Mouse (Mus musculus): ENCODE results near the gene 4933424G06Rik. TPM values are rescaled to one million over a fixed set of nuclear protein-coding genes. Genes with fewer than 3 reads are reported as not detected.

Gene 4933424G06Rik
- polyA plus RNA-seq, 1 experiment = not detected

DNA sequence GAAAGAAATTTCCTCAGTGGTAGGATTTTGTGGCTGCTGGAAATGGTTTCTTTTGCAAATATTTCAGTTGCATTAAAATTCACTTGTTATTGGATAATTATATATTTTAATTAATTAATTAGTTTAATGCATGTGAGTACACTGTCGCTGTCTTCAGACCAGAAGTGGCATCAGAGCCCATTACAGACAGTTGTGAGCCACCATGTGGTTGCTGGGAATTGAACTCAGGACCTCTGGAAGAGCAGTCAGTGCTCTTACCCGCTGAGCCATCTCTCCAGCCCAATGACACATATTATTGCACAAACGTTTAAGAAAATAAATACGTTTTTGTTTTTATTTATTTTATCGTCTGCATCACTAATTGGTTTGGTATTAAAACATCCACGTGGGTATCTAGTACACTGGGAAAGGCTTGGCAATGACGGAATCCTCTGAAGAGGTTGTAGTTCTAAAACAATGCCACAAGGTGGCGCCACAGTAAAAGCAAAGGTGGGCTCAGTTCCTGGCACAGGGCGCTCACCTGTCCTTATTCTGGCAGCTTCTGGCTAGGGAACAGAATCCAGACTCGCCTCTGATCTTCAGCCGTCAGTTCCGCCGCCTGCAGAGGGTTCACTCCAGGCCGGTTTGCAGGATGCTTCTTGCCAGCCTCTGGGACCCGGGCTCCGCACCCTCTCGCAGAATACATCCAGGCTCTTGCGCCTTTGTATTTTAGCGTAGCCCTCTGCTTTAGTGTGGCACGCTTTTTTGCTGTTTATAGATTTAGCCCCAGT is 74.6 kb downstream of the 4933424G06Rik start:
- no peaks in the 10 kb centered on the region for H3K9me3 ChIP-seq (replicated peaks; ENCODE audit: control insufficient read depth, insufficient read depth, low read length, poor library complexity, severe bottlenecking)
- H3K9ac ChIP-seq (ENCODE audit: low read depth, poor library complexity, severe bottlenecking) = peak overlapping the region; percentile 22
- no peaks in the 10 kb centered on the region for H3K36me3 ChIP-seq (ENCODE audit: control insufficient read depth, insufficient read depth, low read length, poor library complexity, severe bottlenecking)
- TF ChIP-seq CTCF (IDR thresholded peaks at IDR 0.05; ENCODE audit: low read depth, low read length) (peak; percentile 81), EP300 (IDR thresholded peaks at IDR 0.05; ENCODE audit: insufficient read depth, low read depth, low read length) (no peak)
- H3K27me3 ChIP-seq (ENCODE audit: control insufficient read depth, insufficient read depth, low read length, poor library complexity, severe bottlenecking) = no peaks in the 10 kb centered on the region
- H3K4me1 ChIP-seq (ENCODE audit: control insufficient read depth, insufficient read depth, low read length) = no peaks in the 10 kb centered on the region
- H3K4me3 ChIP-seq (ENCODE audit: low read depth, low read length) = peak overlapping the region; percentile 41
- H3K27ac ChIP-seq (ENCODE audit: insufficient read depth, low read length) = no peak overlapping the region

DNA sequence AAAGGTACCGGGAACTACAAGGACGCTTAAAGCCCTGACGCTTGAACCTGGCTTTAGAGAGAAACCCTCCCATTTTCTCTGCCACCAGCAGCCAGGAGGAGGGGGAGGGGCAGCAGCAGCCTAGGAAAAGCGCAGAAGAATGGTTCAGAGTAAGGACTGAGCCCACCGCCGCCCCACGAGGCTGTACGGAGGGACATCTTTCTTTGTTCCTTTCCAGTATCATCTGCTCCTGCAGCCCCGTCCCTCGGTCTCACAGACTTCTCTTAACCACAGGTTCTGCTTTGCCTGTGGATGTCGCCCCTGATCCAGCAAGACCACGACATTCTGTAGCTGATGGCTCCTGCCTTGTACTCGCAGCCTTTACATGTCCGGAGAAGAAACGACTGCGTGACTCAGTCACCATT is 75.3 kb downstream of the 4933424G06Rik start:
- H3K36me3 ChIP-seq (ENCODE audit: control insufficient read depth, insufficient read depth, low read length, poor library complexity, severe bottlenecking) = no peaks in the 10 kb centered on the region
- peak overlapping the region; percentile 41 for H3K4me3 ChIP-seq (ENCODE audit: low read depth, low read length)
- H3K4me1 ChIP-seq (ENCODE audit: control insufficient read depth, insufficient read depth, low read length) = peaks cover 2% of the 10 kb centered on the region
- TF ChIP-seq POLR2A (IDR thresholded peaks at IDR 0.05; ENCODE audit: insufficient read depth, low read length) (no peak), EP300 (IDR thresholded peaks at IDR 0.05; ENCODE audit: insufficient read depth, low read depth, low read length) (no peak), CTCF (IDR thresholded peaks at IDR 0.05; ENCODE audit: low read depth, low read length) (peak; percentile 49)
- H3K27me3 ChIP-seq (ENCODE audit: control insufficient read depth, insufficient read depth, low read length, poor library complexity, severe bottlenecking) = no peaks in the 10 kb centered on the region
- H3K27ac ChIP-seq (ENCODE audit: insufficient read depth, low read length) = no peak overlapping the region
- no peaks in the 10 kb centered on the region for H3K9me3 ChIP-seq (replicated peaks; ENCODE audit: control insufficient read depth, insufficient read depth, low read length, poor library complexity, severe bottlenecking)
- H3K9ac ChIP-seq (ENCODE audit: low read depth, poor library complexity, severe bottlenecking) = peak overlapping the region; percentile 22

DNA sequence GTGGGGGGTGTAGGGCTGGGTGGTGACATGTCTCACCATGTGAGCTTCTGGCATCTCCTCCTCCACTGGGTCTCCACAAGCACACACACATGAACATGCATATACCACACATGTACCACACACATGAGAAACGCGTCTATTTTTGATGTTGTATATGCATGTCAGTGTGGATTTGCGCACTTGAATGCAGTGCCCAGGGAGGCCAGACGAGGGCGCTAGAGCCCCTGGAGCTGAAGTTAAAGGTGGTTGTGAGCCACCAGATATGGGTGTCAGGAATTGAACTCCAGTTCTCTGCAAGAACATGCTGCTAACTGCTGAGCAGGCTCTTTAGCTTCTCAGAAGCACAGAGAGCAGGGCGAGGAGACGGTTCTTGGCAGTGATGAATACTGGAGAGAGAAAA is 76.4 kb downstream of the 4933424G06Rik start:
- Histone ChIP-seq H3K4me1 (ENCODE audit: control insufficient read depth, insufficient read depth, low read length) (peaks cover 2% of the 10 kb centered on the region), H3K4me3 (ENCODE audit: low read depth, low read length) (no peak overlapping the region)
- TF ChIP-seq POLR2A (IDR thresholded peaks at IDR 0.05; ENCODE audit: insufficient read depth, low read length) = no peak
- TF ChIP-seq CTCF (IDR thresholded peaks at IDR 0.05; ENCODE audit: low read depth, low read length) = peak; percentile 83
- no peak for TF ChIP-seq EP300 (IDR thresholded peaks at IDR 0.05; ENCODE audit: insufficient read depth, low read depth, low read length)

DNA sequence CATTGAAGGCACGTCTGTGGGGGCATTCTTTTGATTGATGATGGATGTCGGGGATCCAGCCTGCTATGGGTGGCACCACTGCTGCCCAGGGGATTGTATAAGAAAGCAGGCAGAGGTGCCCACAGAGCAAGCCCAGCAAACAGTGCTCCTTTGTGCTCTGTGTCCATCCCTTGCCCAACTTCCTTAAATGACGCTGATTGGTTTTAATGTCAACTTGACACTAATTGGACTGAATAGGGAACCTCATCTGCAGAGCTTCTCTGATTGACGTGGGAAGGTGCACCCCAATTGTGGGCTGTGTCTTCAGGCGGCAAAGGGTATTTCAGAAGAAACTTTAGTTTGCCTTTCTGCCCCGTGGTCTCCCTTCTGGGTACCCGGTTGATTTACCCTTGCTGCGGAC is 79.5 kb downstream of the 4933424G06Rik start:
- H3K27ac ChIP-seq (ENCODE audit: insufficient read depth, low read length) = no peak overlapping the region

More for the DNA sequence above, 76.4 kb downstream of the 4933424G06Rik start:
- Histone ChIP-seq H3K9me3 (replicated peaks; ENCODE audit: control insufficient read depth, insufficient read depth, low read length, poor library complexity, severe bottlenecking) (no peaks in the 10 kb centered on the region), H3K36me3 (ENCODE audit: control insufficient read depth, insufficient read depth, low read length, poor library complexity, severe bottlenecking) (peaks cover 2% of the 10 kb centered on the region; the same call in 1 of the 2 replicates), H3K27me3 (ENCODE audit: control insufficient read depth, insufficient read depth, low read length, poor library complexity, severe bottlenecking) (no peaks in the 10 kb centered on the region), H3K9ac (ENCODE audit: low read depth, poor library complexity, severe bottlenecking) (no peak overlapping the region), H3K27ac (ENCODE audit: insufficient read depth, low read length) (no peak overlapping the region)

DNA sequence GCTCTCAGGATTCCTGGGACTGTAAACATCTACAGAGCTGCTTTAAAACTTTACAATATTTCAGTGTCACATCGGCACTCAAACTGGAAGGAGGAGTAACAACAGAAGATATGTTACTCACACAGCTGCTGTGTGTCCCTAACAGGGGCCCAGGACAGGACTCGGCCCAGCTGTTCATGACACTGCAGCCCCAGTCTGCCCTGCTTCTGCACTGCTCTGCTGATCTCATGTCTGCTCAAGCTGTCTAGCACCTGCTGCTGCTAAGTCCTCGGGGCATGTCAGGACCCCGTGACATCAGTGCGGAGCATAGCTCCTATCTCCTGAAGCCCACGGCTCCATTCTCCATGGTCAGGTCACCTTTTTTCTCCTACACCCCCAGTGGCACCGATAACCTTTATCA is 86.8 kb downstream of the 4933424G06Rik start:
- no peaks in the 10 kb centered on the region for H3K4me1 ChIP-seq (ENCODE audit: control insufficient read depth, insufficient read depth, low read length)
- no peak for TF ChIP-seq CTCF (IDR thresholded peaks at IDR 0.05; ENCODE audit: low read depth, low read length)
- no peak for TF ChIP-seq EP300 (IDR thresholded peaks at IDR 0.05; ENCODE audit: insufficient read depth, low read depth, low read length)
- TF ChIP-seq POLR2A (IDR thresholded peaks at IDR 0.05; ENCODE audit: insufficient read depth, low read length) = no peak
- H3K27me3 ChIP-seq (ENCODE audit: control insufficient read depth, insufficient read depth, low read length, poor library complexity, severe bottlenecking) = no peaks in the 10 kb centered on the region
- no peak overlapping the region for H3K9ac ChIP-seq (ENCODE audit: low read depth, poor library complexity, severe bottlenecking)
- H3K27ac ChIP-seq (ENCODE audit: insufficient read depth, low read length) = no peak overlapping the region
- H3K36me3 ChIP-seq (ENCODE audit: control insufficient read depth, insufficient read depth, low read length, poor library complexity, severe bottlenecking) = peaks cover 77% of the 10 kb centered on the region
- no peak overlapping the region for H3K4me3 ChIP-seq (ENCODE audit: low read depth, low read length)
- no peaks in the 10 kb centered on the region for H3K9me3 ChIP-seq (replicated peaks; ENCODE audit: control insufficient read depth, insufficient read depth, low read length, poor library complexity, severe bottlenecking)

More for the DNA sequence above, 79.5 kb downstream of the 4933424G06Rik start:
- H3K9me3 ChIP-seq (replicated peaks; ENCODE audit: control insufficient read depth, insufficient read depth, low read length, poor library complexity, severe bottlenecking) = no peaks in the 10 kb centered on the region
- no peak for TF ChIP-seq CTCF (IDR thresholded peaks at IDR 0.05; ENCODE audit: low read depth, low read length)
- no peak for TF ChIP-seq POLR2A (IDR thresholded peaks at IDR 0.05; ENCODE audit: insufficient read depth, low read length)
- no peak for TF ChIP-seq EP300 (IDR thresholded peaks at IDR 0.05; ENCODE audit: insufficient read depth, low read depth, low read length)
- H3K36me3 ChIP-seq (ENCODE audit: control insufficient read depth, insufficient read depth, low read length, poor library complexity, severe bottlenecking) = peaks cover 24% of the 10 kb centered on the region
- H3K4me3 ChIP-seq (ENCODE audit: low read depth, low read length) = no peak overlapping the region
- no peaks in the 10 kb centered on the region for H3K27me3 ChIP-seq (ENCODE audit: control insufficient read depth, insufficient read depth, low read length, poor library complexity, severe bottlenecking)
- H3K4me1 ChIP-seq (ENCODE audit: control insufficient read depth, insufficient read depth, low read length) = peaks cover 2% of the 10 kb centered on the region
- no peak overlapping the region for H3K9ac ChIP-seq (ENCODE audit: low read depth, poor library complexity, severe bottlenecking)

DNA sequence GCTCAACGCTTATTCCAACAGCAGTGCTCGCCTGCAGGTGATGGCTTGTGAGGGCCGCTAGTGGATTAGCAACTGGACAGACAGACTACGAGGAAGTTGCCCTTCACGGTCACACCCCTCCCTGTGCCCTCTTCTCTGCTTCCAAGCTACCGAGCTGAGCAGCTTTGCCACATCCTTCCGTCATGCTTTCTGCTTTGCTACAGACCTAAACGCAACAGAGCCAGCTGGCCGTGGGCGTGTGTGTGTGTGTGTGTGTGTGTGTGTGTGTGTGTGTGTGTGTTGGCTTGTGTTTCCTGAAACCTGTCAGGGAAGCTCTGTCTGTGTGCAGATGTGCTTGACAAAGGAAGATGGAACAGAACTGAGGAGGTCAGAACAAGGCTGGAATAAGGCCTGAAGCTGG is 87.5 kb downstream of the 4933424G06Rik start:
- Histone ChIP-seq H3K36me3 (ENCODE audit: control insufficient read depth, insufficient read depth, low read length, poor library complexity, severe bottlenecking) (peaks cover 79% of the 10 kb centered on the region), H3K4me1 (ENCODE audit: control insufficient read depth, insufficient read depth, low read length) (no peaks in the 10 kb centered on the region)
- TF ChIP-seq EP300 (IDR thresholded peaks at IDR 0.05; ENCODE audit: insufficient read depth, low read depth, low read length) = no peak
- TF ChIP-seq POLR2A (IDR thresholded peaks at IDR 0.05; ENCODE audit: insufficient read depth, low read length) = no peak
- TF ChIP-seq CTCF (IDR thresholded peaks at IDR 0.05; ENCODE audit: low read depth, low read length) = no peak

More for the DNA sequence above, 87.5 kb downstream of the 4933424G06Rik start:
- H3K9ac ChIP-seq (ENCODE audit: low read depth, poor library complexity, severe bottlenecking) = no peak overlapping the region
- no peak overlapping the region for H3K4me3 ChIP-seq (ENCODE audit: low read depth, low read length)
- no peak overlapping the region for H3K27ac ChIP-seq (ENCODE audit: insufficient read depth, low read length)
- H3K27me3 ChIP-seq (ENCODE audit: control insufficient read depth, insufficient read depth, low read length, poor library complexity, severe bottlenecking) = no peaks in the 10 kb centered on the region
- no peaks in the 10 kb centered on the region for H3K9me3 ChIP-seq (replicated peaks; ENCODE audit: control insufficient read depth, insufficient read depth, low read length, poor library complexity, severe bottlenecking)

Data from ES-Bruce4 (cell line).